Mouse (Mus musculus) ES-E14 (cell line): ENCODE measurements around the gene Snap91.

Source experiments
- CHD2 ChIP-seq: IDR thresholded peaks from 2 replicates; pipeline ENCODE4 v1.6.1; 2014; ENCODE audit warnings: mild to moderate bottlenecking, low read depth, low read length, inconsistent platforms
- HCFC1 ChIP-seq: IDR thresholded peaks from 2 replicates; pipeline ENCODE4 v1.6.1; 2012; ENCODE audit warnings: low read length, inconsistent platforms, borderline replicate concordance; ENCODE audit not compliant: insufficient read depth
- MAFK ChIP-seq: IDR thresholded peaks from 2 replicates; pipeline ENCODE4 v1.6.1; 2014; ENCODE audit warnings: mild to moderate bottlenecking, low read depth, low read length, inconsistent platforms; ENCODE audit not compliant: insufficient read depth
- ZC3H11A ChIP-seq: IDR thresholded peaks from 2 replicates; pipeline ENCODE4 v1.6.1; 2012; ENCODE audit warnings: low read depth, mild to moderate bottlenecking, inconsistent platforms, low read length, borderline replicate concordance
- ZNF384 ChIP-seq: IDR thresholded peaks from 2 replicates; pipeline ENCODE4 v1.6.1; 2012; ENCODE audit warnings: low read depth, low read length, inconsistent platforms

- TF ChIP-seq CHD2 (no peak), ZNF384 (no peak), ZC3H11A (no peak), MAFK (no peak), HCFC1 (no peak)
Measured at GRCm38 (mm10) chr9:86926519-86926918, 46.1 kb upstream of the Snap91 start.
